Comparison of ENCODE assay signal across 14 mouse cellular contexts in genomic region chr14:22814811-22815345, GRCm38 (mm10).
A peak's percentile ranks its signal among the peaks of the same experiment; 100 is the strongest.
DNase-seq lines count a peak whose midpoint lies in the region; ATAC-seq and TF ChIP-seq lines count a peak whose summit lies in the region.
"Had no signal": no experiment of that assay in that cellular context is flagged by ENCODE, and none has a peak within 500 bp of the region (broad histone marks: within the 10 kb centered on the region; RNA-seq: fewer than 3 reads in every experiment).

No protein-coding gene starts in this region.

- no peak for TF ChIP-seq POLR2A in liver, adult 2 months (IDR thresholded peaks at IDR 0.05; ENCODE audit: extremely low read depth, insufficient read depth, low read length)

- H3K36me3 ChIP-seq in liver, adult 2 months (ENCODE audit: control insufficient read depth, insufficient read depth, low read length) = no peaks in the 10 kb centered on the region
- no peaks in the 10 kb centered on the region for H3K36me3 ChIP-seq in liver, embryonic 11.5 days (ENCODE audit: control insufficient read depth, insufficient read depth, low read length)
- H3K36me3 ChIP-seq in stomach, embryonic 15.5 days = no peaks in the 10 kb centered on the region
- H3K36me3 ChIP-seq: embryonic facial prominence, embryonic 13.5 days; heart, embryonic 13.5 days had no signal

- no peak for ATAC-seq in liver, embryonic 11.5 days (replicated peaks; ENCODE audit: low FRiP score)
- ATAC-seq in stomach, embryonic 15.5 days (ENCODE audit: insufficient read depth, low FRiP score, low read depth) = no peak

- peak; percentile 24 for DNase-seq in gastrocnemius, adult 2 months
- DNase-seq in gastrocnemius, postnatal 25 days = no peak
- DNase-seq in liver, adult 2 months (ENCODE audit: extremely low read depth, low read depth, low spot score) = peak; percentile 22
- DNase-seq in liver, embryonic 11.5 days (ENCODE audit: low spot score) = no peak
- peak; percentile 33 to 40 for DNase-seq in heart, postnatal 10 days
- no peak for DNase-seq in embryo, embryonic 10 days (ENCODE audit: low spot score)
- DNase-seq in cerebellum, postnatal 10 days = no peak
- DNase-seq: cerebellum, adult 9-10 months; liver had no signal

- no peak overlapping the region for H3K4me2 ChIP-seq in liver, embryonic 11.5 days
- H3K4me2 ChIP-seq in stomach, embryonic 15.5 days = no peak overlapping the region; the same call in 1 of the 2 replicates
- H3K4me2 ChIP-seq: embryonic facial prominence, embryonic 13.5 days; heart, embryonic 13.5 days had no signal

- no peak overlapping the region for H3K9ac ChIP-seq in liver, adult 2 months (ENCODE audit: low read depth, low read length)
- H3K9ac ChIP-seq in liver, embryonic 11.5 days (ENCODE audit: low read depth, low read length) = no peak overlapping the region
- no peak overlapping the region for H3K9ac ChIP-seq in stomach, embryonic 15.5 days
- H3K9ac ChIP-seq: embryonic facial prominence, embryonic 13.5 days; heart, embryonic 13.5 days had no signal

- no peaks in the 10 kb centered on the region for H3K79me2 ChIP-seq in liver, adult 2 months (ENCODE audit: control insufficient read depth, insufficient read depth, low read length)

- H3K27ac ChIP-seq in gastrocnemius, adult 2 months = peak overlapping the region; percentile 58
- no peak overlapping the region for H3K27ac ChIP-seq in liver, adult 2 months (replicated peaks; ENCODE audit: insufficient read depth, low read depth, low read length)
- H3K27ac ChIP-seq in liver, embryonic 11.5 days (ENCODE audit: low read depth, low read length) = no peak overlapping the region
- peak overlapping the region; percentile 57; the same call in 1 of the 2 replicates for H3K27ac ChIP-seq in stomach, embryonic 15.5 days
- H3K27ac ChIP-seq: embryonic facial prominence, embryonic 13.5 days; heart, embryonic 13.5 days; left cerebral cortex, adult 2 months; macrophage had no signal

- no peaks in the 10 kb centered on the region for H3K4me1 ChIP-seq in liver, adult 2 months (ENCODE audit: control insufficient read depth, insufficient read depth, low read length)
- H3K4me1 ChIP-seq in liver, embryonic 11.5 days (replicated peaks; ENCODE audit: control insufficient read depth, insufficient read depth, low read length) = 0 out of 2 replicates have a peak, but pooled peaks cover 3% of the 10 kb centered on the region
- H3K4me1 ChIP-seq in stomach, embryonic 15.5 days = peaks cover 29% of the 10 kb centered on the region

- no peak overlapping the region for H3K4me3 ChIP-seq in gastrocnemius, adult 2 months
- H3K4me3 ChIP-seq in liver, adult 2 months (ENCODE audit: insufficient read depth, low read depth, low read length) = no peak overlapping the region
- H3K4me3 ChIP-seq in liver, embryonic 11.5 days (ENCODE audit: low read depth, low read length) = no peak overlapping the region
- H3K4me3 ChIP-seq in stomach, embryonic 15.5 days (replicated peaks) = no peak overlapping the region
- H3K4me3 ChIP-seq: embryonic facial prominence, embryonic 13.5 days; heart, embryonic 13.5 days; left cerebral cortex, adult 2 months had no signal

- WGBS in liver, adult 2 months = 74% methylated on average over 9 of the region's 9 CpGs
- 68% methylated on average over 9 of the region's 9 CpGs for WGBS in liver, embryonic 11.5 days
- WGBS in stomach, embryonic 15.5 days = 32% methylated on average over 9 of the region's 9 CpGs

- no peak for TF ChIP-seq CTCF in gastrocnemius, adult 2 months (IDR thresholded peaks at IDR 0.05)
- TF ChIP-seq CTCF in liver, adult 2 months (IDR thresholded peaks at IDR 0.05; ENCODE audit: low read depth, low read length) = no peak

- intact Hi-C loops in gastrocnemius, adult 2 months (cut with DNase I) = loop anchor here (10.0 kb wide), 1 partner anchor 230 kb away; no protein-coding TSS in a partner anchor
- intact Hi-C loops in heart, postnatal 10 days (cut with DNase I) = loop anchor here (10.0 kb wide), 3 partner anchors 230 to 830 kb away; partner anchors contain the start of gene Zfp503

- H3K27me3 ChIP-seq in liver, adult 2 months (ENCODE audit: control insufficient read depth, insufficient read depth, low read length) = no peaks in the 10 kb centered on the region
- no peaks in the 10 kb centered on the region for H3K27me3 ChIP-seq in liver, embryonic 11.5 days (replicated peaks; ENCODE audit: control insufficient read depth, insufficient read depth, low read length)
- no peaks in the 10 kb centered on the region for H3K27me3 ChIP-seq in stomach, embryonic 15.5 days (replicated peaks)
- H3K27me3 ChIP-seq: embryonic facial prominence, embryonic 13.5 days; heart, embryonic 13.5 days had no signal

- H3K9me3 ChIP-seq in liver, embryonic 11.5 days (ENCODE audit: control insufficient read depth, low read length) = no peaks in the 10 kb centered on the region
- H3K9me3 ChIP-seq in stomach, embryonic 15.5 days = no peaks in the 10 kb centered on the region
- H3K9me3 ChIP-seq: embryonic facial prominence, embryonic 13.5 days; heart, embryonic 13.5 days had no signal

Comparison
In these comparisons a context has a peak if more than half of its experiments do, and no peak if none do; other contexts are left out.
1. DNase-seq: peak in gastrocnemius, adult 2 months (single experiment), liver, adult 2 months (single experiment) and heart, postnatal 10 days (2 of 2); none in gastrocnemius, postnatal 25 days (single experiment), liver, embryonic 11.5 days (single experiment), embryo, embryonic 10 days (single experiment) and cerebellum, postnatal 10 days (0 of 2).
2. H3K27ac ChIP-seq: peak in gastrocnemius, adult 2 months (single experiment) and stomach, embryonic 15.5 days (single experiment); none in liver, adult 2 months (single experiment) and liver, embryonic 11.5 days (single experiment).